Mouse (Mus musculus) cerebellum, postnatal 25 days (tissue): ENCODE results near the gene Zfp598.
A peak's percentile ranks its signal among the peaks of the same experiment; 100 is the strongest.

Experiments
- DNase-seq, 2 experiments: peaks; one replicate each; pipeline ENCODE4 v3.0.0; 2021; ENCODE audit warnings: mixed read lengths in 2 of 2

Gene Zfp598

GRCm38 (mm10) chr17:24669545-24670245 lies at the start of gene Zfp598:
Gene Zfp598, plus strand, starts transcription at chr17:24669687.
- DNase-seq, result peak; percentile 97 to 98

GRCm38 (mm10) chr17:24625472-24625871 lies 44.0 kb upstream of the Zfp598 start:
- DNase-seq, result no peak

GRCm38 (mm10) chr17:24628646-24629045 lies 40.8 kb upstream of the Zfp598 start:
- peak; percentile 92 to 93 for DNase-seq

GRCm38 (mm10) chr17:24630072-24630471 lies 39.4 kb upstream of the Zfp598 start:
- DNase-seq, result no peak

GRCm38 (mm10) chr17:24632167-24632812 lies 37.2 kb upstream of the Zfp598 start, which contains the start of the genes Tsc2 and Nthl1:
Gene Tsc2, minus strand, starts transcription at chr17:24632630.
Gene Nthl1, plus strand, starts transcription at chr17:24632680.
- DNase-seq, result peak; percentile 85 to 87

- peak in 1 of 2 experiments; percentile 37 for DNase-seq
Observed at GRCm38 (mm10) chr17:24632813-24633449, 36.6 kb upstream of the Zfp598 start.

DNA sequence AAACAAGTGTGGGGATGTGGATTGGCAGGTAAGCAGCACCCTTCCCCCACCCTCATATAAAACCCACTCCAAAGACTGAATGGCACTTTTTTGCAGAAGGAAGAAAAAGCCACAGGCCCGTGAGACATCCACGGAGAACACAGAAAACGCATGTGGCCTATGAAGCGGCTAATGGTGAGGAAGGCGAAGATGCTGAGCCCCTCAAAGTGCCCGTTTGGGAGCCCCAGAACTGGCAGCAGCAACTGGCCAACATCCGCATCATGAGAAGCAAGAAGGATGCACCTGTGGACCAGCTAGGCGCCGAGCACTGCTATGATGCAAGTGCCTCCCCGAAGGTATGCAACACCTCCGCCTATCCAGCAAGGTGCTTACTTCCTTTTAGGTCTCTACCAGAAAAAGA lies 35.7 kb upstream of the Zfp598 start:
- no peak for DNase-seq

DNA sequence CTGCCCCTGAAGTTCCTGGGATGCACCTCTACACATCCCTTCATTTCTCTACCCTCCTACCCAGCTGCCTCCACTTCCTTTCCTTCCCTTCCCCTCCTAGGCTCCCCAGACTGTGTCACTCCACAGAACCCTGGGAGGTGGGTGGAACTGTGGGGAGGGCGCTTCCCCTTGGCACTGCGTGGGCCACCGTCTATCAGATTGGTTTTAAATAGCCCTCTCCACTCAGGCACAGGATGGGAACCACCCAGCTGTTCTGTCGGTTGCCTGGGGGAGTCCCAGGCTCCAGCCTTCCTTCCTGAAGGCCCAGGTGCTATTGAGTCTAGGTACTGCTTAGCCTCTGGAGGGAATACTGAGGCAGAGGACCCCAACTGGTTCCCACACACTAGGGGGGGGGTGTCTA lies 34.5 kb upstream of the Zfp598 start:
- no peak for DNase-seq

DNA sequence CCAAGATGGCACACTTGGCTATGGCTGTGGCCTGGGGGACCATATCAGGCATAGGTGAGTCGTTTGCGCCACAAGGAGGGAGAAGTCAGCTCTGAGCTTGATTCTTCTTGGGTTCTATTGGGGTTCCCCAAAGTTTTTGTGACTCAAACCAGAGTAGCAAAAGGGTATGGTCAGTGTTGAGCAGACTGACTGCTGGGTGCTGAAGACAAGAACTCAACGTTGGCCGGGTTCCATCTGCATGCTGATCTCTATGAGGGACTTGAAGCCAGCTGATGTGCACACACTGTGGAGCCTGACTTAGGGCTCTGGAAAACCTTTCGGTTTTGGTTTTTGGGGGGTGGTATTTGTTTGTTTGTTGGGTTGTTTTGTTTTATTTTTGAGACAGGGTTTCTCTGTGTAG lies 33.8 kb upstream of the Zfp598 start:
- DNase-seq, result no peak

DNA sequence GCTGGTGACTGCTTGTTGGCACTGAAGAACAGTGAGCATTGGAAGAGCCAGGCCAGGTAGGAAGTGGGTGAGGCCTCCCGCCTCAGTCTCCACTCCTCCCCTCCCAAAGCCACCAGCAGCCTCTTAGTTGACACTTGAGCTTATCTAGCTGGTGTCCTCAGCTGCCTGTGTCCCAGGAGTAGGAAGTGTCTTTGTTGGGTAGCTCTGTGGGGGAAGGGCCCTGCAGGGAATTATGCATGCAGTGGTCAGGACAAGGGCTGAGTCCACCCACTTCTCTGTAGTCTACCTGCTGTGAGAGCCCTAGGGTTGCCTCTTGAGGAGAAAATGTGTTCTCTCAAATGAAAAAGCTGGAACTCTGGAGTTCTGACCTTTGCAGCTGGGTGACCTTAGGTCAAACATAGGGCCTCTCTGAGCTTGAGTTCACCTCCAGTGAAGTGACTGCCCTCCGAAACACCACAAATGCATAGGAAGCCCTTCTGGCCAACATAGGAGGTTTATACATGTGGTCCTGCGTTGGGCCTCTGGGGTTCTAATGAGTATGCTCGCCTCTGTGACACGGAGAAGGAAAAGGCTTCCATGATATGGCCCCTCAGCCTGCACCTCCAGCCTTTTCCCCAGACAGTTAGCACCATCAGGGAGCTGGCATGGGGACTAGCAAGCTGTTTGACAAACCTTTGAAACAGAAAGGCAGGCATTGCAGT lies 32.6 kb upstream of the Zfp598 start:
- DNase-seq, result no peak

DNA sequence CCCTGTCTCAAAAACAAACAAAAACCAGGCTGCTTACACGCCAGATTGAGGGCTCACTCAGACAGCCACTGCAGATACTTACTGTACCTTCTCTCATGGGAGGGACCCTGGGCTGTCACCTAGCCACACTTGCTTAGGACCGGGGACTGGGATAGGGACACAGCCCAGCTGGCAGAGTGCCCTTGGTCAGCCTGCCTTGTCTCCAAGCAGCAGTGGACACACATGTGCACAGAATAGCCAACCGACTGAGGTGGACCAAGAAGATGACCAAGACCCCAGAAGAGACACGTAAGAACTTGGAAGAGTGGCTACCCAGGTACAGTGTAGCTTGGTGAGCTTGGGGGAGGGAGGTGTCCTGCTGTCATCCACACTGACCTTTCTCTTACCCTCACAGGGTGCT lies 31.3 kb upstream of the Zfp598 start:
- peak in 1 of 2 experiments; percentile 48 for DNase-seq

GRCm38 (mm10) chr17:24638840-24639239 lies 30.6 kb upstream of the Zfp598 start:
- DNase-seq, result no peak

DNA sequence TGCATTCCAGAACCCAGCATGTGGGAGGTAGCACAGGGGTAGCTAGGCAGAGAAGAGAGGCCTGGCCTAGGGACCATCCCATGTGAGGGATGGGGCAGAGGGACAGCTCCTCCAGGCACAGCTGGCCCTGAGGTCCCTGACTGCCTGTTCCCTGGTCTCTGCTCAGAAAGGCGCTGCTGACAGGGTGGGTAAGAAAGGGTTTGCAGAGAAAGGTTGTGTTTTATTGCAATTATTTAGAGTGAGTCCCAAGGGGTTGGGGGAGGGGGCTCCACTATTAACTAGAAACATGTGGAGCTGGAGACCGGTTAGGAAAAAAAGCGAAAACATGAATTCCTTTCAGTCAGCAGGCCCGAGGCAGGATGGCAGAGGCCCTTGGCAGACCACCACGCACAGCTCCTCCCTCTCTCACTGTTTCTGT lies 29.9 kb upstream of the Zfp598 start:
- no peak for DNase-seq

- DNase-seq, result no peak
Observed at GRCm38 (mm10) chr17:24640119-24640518, 29.4 kb upstream of the Zfp598 start.

DNA sequence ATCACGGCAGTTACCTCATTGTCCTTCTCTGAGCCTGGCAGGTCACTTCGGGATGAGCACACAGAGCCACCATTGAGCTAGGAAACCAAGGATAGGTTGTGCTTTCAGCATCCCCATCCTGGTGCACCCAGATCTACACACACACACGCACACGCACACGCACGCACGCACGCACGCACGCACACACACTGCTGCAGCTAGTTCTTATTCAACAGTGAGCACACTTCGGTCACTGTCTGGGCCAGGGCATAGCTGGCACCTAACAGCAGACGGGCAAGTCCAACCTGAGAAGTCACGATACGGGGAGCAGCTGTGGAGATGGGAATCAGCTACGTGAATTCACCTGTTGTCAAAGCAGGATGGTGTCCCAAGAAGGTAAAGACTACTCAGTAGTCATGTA lies 28.9 kb upstream of the Zfp598 start:
- DNase-seq, result no peak

DNA sequence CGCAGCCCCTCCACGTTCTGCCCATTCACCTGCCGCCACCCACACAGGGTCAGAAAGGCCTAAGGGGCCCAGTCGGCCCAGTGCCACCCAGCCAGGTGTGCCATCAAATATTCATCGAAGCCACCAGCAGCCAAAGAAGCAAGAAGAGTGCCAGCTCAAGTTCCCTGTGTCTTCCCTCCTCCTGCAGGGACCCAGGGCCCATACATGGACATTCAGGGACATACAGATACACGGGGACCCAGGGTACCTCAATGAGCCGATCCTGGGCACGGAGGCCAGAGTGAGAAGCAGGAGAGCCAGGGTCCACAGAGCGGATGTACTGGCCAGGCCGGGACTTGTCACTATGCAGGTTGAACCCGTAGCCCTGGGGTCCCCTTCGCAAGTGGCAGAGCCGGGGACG lies 27.5 kb upstream of the Zfp598 start:
- no peak for DNase-seq

- no peak for DNase-seq
Observed at GRCm38 (mm10) chr17:24642791-24643343, 26.6 kb upstream of the Zfp598 start.

DNA sequence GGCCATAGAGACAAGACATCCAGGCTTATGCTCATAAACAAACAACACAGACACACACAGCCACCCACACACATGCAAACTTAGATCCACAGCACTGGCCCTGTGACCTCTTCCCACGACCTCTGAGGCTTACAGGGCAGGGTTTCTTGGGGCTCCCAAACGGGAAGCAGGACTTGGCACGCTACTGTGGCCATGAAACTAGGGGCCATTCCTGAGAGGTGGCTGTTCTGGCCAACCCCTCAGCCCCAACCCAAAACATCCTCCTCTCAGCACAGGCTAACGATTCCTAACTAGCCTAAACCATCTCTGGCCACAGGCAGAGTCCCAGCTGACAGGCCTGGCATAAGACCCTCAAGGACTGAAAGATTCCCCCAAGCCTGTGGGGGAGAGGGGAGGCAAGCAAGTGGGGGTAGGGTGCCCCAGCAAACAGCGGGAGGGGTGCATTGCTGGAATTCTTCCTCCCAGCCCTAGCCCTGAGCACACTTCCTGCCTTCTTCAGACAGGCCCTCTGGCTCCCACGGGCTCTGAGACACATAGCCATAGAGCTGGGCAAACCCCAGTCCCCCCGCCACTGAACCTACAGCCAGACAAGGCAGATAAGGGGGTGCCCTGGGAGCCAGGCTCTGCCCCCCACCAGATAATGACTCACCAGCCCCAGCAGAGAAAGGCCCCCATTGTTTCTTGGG lies 25.3 kb upstream of the Zfp598 start:
- no peak for DNase-seq

GRCm38 (mm10) chr17:24644875-24645721 lies 24.4 kb upstream of the Zfp598 start:
- DNase-seq, result no peak

DNA sequence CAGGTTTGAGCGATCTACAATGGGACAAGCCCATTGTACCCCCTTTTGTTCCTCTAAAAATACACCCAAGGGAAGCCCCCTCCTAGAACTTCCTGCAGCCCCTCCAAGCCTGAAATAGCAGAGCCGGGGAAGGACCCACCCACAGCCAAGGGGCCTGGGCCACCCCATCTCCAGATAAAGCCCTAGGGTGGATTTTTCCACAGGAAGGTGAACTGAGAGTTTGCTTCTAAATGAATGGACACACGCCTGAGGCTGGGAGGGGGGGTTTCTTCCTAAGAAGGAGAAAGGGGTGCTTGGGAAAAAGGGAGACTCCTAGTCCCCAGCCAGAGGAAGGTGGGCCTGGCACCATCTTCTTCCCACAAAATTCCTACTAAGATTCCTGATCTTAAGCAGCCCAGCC lies 23.6 kb upstream of the Zfp598 start:
- DNase-seq, result no peak

GRCm38 (mm10) chr17:24646381-24646780 lies 23.1 kb upstream of the Zfp598 start:
- DNase-seq, result no peak
